Mouse (Mus musculus) small intestine, adult 2 months (tissue): ENCODE measurements around the gene Atp8a1.

Experiments used
- CTCF ChIP-seq: fragments of 200-500 bp; IDR thresholded peaks from 2 replicates; pipeline ENCODE4 v1.5.1; 2012; ENCODE audit warnings: low read depth, mild to moderate bottlenecking, control low read depth, inconsistent platforms, low read length, moderate library complexity, mixed read lengths; ENCODE audit not compliant: insufficient replicate concordance, insufficient read length; ENCODE audit errors: extremely low read depth
- POLR2A ChIP-seq: fragments of 200-500 bp; IDR thresholded peaks from 2 replicates; pipeline ENCODE4 v1.6.1; 2012; ENCODE audit warnings: low read depth, mild to moderate bottlenecking, control low read depth, inconsistent platforms, low read length, moderate library complexity

GRCm38 (mm10) chr5:67815572-67816325, 31.5 kb downstream of the Atp8a1 start:
- TF ChIP-seq POLR2A (no peak), CTCF (no peak)
